Mouse (Mus musculus) C2C12 (cell line): Measurements from ENCODE around the gene Pdss1. TPM values are rescaled to one million over a fixed set of nuclear protein-coding genes. Genes with fewer than 3 reads are reported as not detected.

ENCODE experiments used
- H3K27me3 ChIP-seq: one replicate; pipeline ENCODE4 v1.6.1; 2011; ENCODE audit not compliant: control insufficient read depth, insufficient read depth, insufficient read length
- H3K36me3 ChIP-seq: one replicate; pipeline ENCODE4 v1.6.1; 2011; ENCODE audit not compliant: control insufficient read depth, insufficient read depth
- H3K4me3 ChIP-seq: one replicate; pipeline ENCODE4 v1.5.1; 2011; ENCODE audit warnings: mild to moderate bottlenecking, control low read depth; ENCODE audit not compliant: poor library complexity, insufficient read depth, severe bottlenecking
- H3K79me2 ChIP-seq: one replicate; pipeline ENCODE4 v1.6.1; 2011; ENCODE audit not compliant: control insufficient read depth, insufficient read depth
- H3K79me3 ChIP-seq: one replicate; pipeline ENCODE4 v1.6.1; 2011; ENCODE audit warnings: low read depth, control low read depth
- H3ac ChIP-seq: one replicate; pipeline ENCODE3; 2011; ENCODE audit warnings: low read depth; ENCODE audit not compliant: control insufficient read depth, insufficient read length
- CEBPB ChIP-seq: IDR thresholded peaks from one replicate; pipeline ENCODE4 v1.6.1; 2011; ENCODE audit warnings: low read depth, mild to moderate bottlenecking, control low read depth, moderate library complexity
- CTCF ChIP-seq: IDR thresholded peaks from one replicate; pipeline ENCODE4 v1.5.1; 2011; ENCODE audit not compliant: control insufficient read depth, insufficient read depth, insufficient read length
- FOSL1 ChIP-seq: IDR thresholded peaks from one replicate; pipeline ENCODE4 v1.8.0; 2011; ENCODE audit warnings: mild to moderate bottlenecking, low read length; ENCODE audit not compliant: poor library complexity, insufficient read depth, severe bottlenecking
- MAX ChIP-seq: IDR thresholded peaks from one replicate; pipeline ENCODE4 v1.6.1; 2011; ENCODE audit warnings: mild to moderate bottlenecking, control low read depth
- MYOD1 ChIP-seq: IDR thresholded peaks from one replicate; pipeline ENCODE4 v1.6.1; 2011; ENCODE audit warnings: low read depth; ENCODE audit not compliant: control insufficient read depth, insufficient read length
- MYOG ChIP-seq: IDR thresholded peaks from one replicate; pipeline ENCODE4 v1.6.1; 2011; ENCODE audit not compliant: control insufficient read depth, insufficient read length; ENCODE audit errors: extremely low read depth
- USF1 ChIP-seq: IDR thresholded peaks from one replicate; pipeline ENCODE4 v1.6.1; 2011; ENCODE audit warnings: low read depth, mild to moderate bottlenecking, control low read depth, moderate library complexity
- polyA plus RNA-seq: library from polyadenylated mRNA; unstranded; fragments of >200 nt; fragmentation: generic; extraction: Trizol; gene quantifications from one replicate; pipeline ENCODE4 v1.2.1, GENCODE M21; 2012; ENCODE audit warnings: missing spikeins

The Pdss1 gene
- polyA plus RNA-seq, 1 experiment, result 14.1 TPM

DNA sequence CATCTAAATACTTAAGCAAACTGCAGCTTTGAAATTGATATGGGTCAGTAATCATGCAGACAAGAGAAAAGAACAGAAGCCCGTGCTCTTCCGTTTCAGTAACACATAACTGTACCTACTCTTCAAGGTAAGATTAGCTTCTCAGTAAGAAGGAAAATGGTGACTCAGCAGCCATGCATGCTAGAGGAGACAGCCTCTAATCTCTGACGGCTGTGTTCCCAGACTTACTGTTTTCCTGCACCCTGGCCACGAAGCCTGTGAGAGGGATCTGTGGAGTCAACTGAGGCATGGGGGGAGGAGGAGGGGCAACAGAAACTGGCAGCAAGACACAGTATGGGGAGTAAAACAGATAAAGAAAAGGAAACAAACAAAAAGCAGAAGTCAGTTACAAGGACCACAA is 54.6 kb downstream of the Pdss1 start:
- no peak for TF ChIP-seq MYOG
- TF ChIP-seq CTCF, result no peak
- TF ChIP-seq USF1, result no peak
- TF ChIP-seq MYOD1, result no peak
- no peaks in the 10 kb centered on the region for H3K79me3 ChIP-seq
- no peak overlapping the region for H3K4me3 ChIP-seq

DNA sequence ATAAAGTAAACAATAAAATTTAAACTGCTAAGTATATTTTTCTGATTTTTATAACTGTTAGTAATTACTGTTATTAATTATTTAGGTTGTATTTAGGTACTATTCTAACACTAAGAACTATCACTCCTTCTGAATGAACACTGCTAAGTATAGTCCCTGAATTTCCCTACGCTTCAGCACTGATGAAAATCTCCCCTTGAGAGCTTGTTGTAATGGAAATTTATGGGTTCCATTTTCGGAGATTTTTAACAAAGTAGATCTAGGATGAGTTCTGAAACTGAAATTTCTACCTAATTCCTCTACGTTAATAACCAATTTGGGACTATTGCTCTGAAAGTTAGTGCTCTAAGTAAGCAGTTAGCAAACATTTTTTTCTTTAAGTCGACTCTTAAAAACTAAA is 59.0 kb downstream of the Pdss1 start:
- no peak overlapping the region for H3K4me3 ChIP-seq
- no peak for TF ChIP-seq MYOG
- TF ChIP-seq CEBPB, result no peak
- no peak for TF ChIP-seq MYOD1
- TF ChIP-seq FOSL1, result no peak
- no peak for TF ChIP-seq USF1
- TF ChIP-seq CTCF, result no peak
- TF ChIP-seq MAX, result no peak
- H3K79me3 ChIP-seq, result peaks cover 2% of the 10 kb centered on the region

More for the DNA sequence above, 54.6 kb downstream of the Pdss1 start:
- Histone ChIP-seq H3K27me3 (no peaks in the 10 kb centered on the region), H3K36me3 (peaks cover 23% of the 10 kb centered on the region), H3K79me2 (no peaks in the 10 kb centered on the region), H3ac (no peak overlapping the region)

DNA sequence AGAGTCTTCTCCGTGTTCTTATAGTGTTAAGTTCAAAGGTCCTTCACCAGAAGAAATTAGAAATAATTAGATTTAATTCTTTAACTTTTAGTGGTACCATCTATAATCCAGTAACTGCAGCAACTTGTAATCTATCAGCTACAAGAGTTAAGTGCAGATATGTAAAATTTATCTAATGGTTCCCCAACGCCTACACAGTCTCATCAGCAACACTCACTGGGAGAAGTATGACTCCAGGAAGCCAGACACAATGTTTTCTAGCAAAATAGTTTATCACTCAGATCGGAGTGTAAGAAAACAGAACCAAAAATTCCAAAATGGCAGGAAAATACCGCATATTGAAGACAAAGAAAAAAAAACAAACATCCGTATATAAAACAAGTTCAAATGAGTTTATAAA is 60.6 kb downstream of the Pdss1 start:
- Histone ChIP-seq H3K79me2 (peaks cover 32% of the 10 kb centered on the region), H3K36me3 (peaks cover 50% of the 10 kb centered on the region)

More for the DNA sequence above, 59.0 kb downstream of the Pdss1 start:
- H3K79me2 ChIP-seq, result peaks cover 17% of the 10 kb centered on the region
- H3K27me3 ChIP-seq, result no peaks in the 10 kb centered on the region
- peaks cover 35% of the 10 kb centered on the region for H3K36me3 ChIP-seq
- no peak overlapping the region for H3ac ChIP-seq

DNA sequence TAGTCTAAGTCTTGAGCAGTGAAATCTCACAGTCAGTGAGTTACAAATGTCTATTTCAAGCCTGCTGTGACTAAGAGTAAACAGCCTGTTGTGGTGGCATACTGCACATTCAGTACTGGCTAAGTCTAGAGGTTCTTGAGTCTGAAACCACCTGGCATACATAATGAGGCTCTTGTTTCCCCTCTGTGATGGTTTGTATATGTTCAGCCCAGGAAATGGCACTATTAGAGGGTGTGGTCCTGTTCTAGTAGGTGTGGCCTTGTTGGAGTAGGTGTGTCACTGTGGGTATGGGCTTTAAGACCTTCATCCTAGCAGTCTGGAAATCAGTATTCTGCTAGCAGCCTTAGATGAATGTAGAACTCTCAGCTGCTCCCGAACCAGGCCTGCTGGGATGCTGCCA is 62.1 kb downstream of the Pdss1 start:
- Histone ChIP-seq H3K27me3 (no peaks in the 10 kb centered on the region), H3K79me3 (peaks cover 8% of the 10 kb centered on the region), H3K4me3 (no peak overlapping the region), H3ac (no peak overlapping the region), H3K79me2 (peaks cover 43% of the 10 kb centered on the region), H3K36me3 (peaks cover 60% of the 10 kb centered on the region)
- no peak for TF ChIP-seq MYOD1
- TF ChIP-seq USF1, result no peak
- no peak for TF ChIP-seq CEBPB
- TF ChIP-seq MAX, result no peak
- TF ChIP-seq MYOG, result no peak
- no peak for TF ChIP-seq FOSL1
- no peak for TF ChIP-seq CTCF

More for the DNA sequence above, 60.6 kb downstream of the Pdss1 start:
- Histone ChIP-seq H3ac (no peak overlapping the region), H3K4me3 (no peak overlapping the region), H3K27me3 (no peaks in the 10 kb centered on the region), H3K79me3 (peaks cover 5% of the 10 kb centered on the region)
- no peak for TF ChIP-seq USF1
- no peak for TF ChIP-seq FOSL1
- TF ChIP-seq MYOD1, result no peak
- TF ChIP-seq CTCF, result no peak
- TF ChIP-seq CEBPB, result no peak
- TF ChIP-seq MAX, result no peak
- no peak for TF ChIP-seq MYOG

DNA sequence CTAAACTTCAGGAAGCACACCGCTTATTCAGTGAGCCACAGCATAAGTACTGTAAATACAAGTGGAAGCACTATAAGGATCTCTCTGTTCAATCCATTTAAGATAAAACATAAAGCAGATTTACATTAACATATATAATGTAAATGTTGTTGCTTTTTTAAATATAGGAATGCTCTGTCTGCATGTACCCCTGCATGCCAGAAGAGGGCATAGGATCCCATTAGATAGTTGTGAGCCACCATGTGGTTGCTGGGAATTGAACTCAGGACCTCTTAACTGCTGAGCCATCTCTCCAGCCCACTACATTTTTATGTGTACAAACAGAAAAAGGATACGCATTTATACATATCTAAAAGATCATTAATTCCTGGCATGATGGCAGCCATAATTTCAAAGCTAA is 66.4 kb downstream of the Pdss1 start:
- H3K27me3 ChIP-seq, result no peaks in the 10 kb centered on the region
- H3K79me3 ChIP-seq, result peaks cover 33% of the 10 kb centered on the region
- peaks cover 43% of the 10 kb centered on the region for H3K36me3 ChIP-seq
- TF ChIP-seq MYOD1 (no peak), FOSL1 (no peak), CTCF (no peak), MAX (no peak), CEBPB (no peak), USF1 (no peak)
- H3ac ChIP-seq, result no peak overlapping the region
- H3K79me2 ChIP-seq, result peaks cover 82% of the 10 kb centered on the region
- no peak overlapping the region for H3K4me3 ChIP-seq

DNA sequence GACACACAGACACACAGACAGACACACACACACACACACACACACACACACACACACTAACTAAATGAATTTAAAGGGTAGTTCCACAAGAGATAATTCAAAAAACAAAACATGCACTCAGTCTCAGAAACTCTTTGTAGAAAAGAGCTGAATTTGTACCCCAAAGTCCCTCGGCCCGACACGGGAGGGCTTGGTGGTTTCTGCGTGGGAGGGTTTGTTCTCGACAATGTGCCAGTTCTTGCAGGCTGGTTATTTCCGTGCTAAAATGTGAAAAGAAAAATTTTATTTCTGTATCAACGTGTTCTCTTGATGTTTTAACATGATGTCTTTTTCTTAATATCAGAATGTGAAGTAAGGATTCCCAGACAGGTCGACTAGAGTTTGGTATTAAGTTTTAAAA is 66.9 kb downstream of the Pdss1 start:
- H3K4me3 ChIP-seq, result no peak overlapping the region
- no peak for TF ChIP-seq CTCF
- no peak for TF ChIP-seq USF1
- no peak for TF ChIP-seq MYOG
- TF ChIP-seq MAX, result no peak
- no peak for TF ChIP-seq MYOD1
- TF ChIP-seq FOSL1, result no peak
- no peak for TF ChIP-seq CEBPB
- H3K36me3 ChIP-seq, result peaks cover 38% of the 10 kb centered on the region
- H3K79me2 ChIP-seq, result peaks cover 86% of the 10 kb centered on the region
- no peaks in the 10 kb centered on the region for H3K27me3 ChIP-seq
- peaks cover 33% of the 10 kb centered on the region for H3K79me3 ChIP-seq
- H3ac ChIP-seq, result no peak overlapping the region
